Mouse (Mus musculus) R1 (cell line): Measurements from ENCODE around the gene Btrc.
"Not testable (repeated sequence)": the region's sequence is repeated elsewhere in the genome, so short reads cannot be mapped to it uniquely, and the experiment has no call there.

Experiments
- DNase-seq: peaks from one replicate; pipeline ENCODE4 v3.0.0-alpha.2; 2018; ENCODE audit warnings: low read depth, low spot score

Btrc gene

GRCm38 (mm10) chr19:45363384-45363926 lies at the start of gene Btrc:
Btrc (plus strand) TSS chr19:45363734.
- peak; percentile 100 for DNase-seq

- DNase-seq, result peak; percentile 82
Observed at GRCm38 (mm10) chr19:45317473-45317882, 46.1 kb upstream of the Btrc start.

- no peak for DNase-seq
Observed at GRCm38 (mm10) chr19:45321062-45321461, 42.5 kb upstream of the Btrc start.

GRCm38 (mm10) chr19:45329039-45329438 lies 34.5 kb upstream of the Btrc start:
- DNase-seq, result no peak

- no peak for DNase-seq
Observed at GRCm38 (mm10) chr19:45329748-45330298, 33.7 kb upstream of the Btrc start.

- no peak for DNase-seq
Observed at GRCm38 (mm10) chr19:45336718-45337117, 26.8 kb upstream of the Btrc start.

- DNase-seq, result no peak
Observed at GRCm38 (mm10) chr19:45338182-45338581, 25.4 kb upstream of the Btrc start.

GRCm38 (mm10) chr19:45343941-45344340 lies 19.6 kb upstream of the Btrc start:
- no peak for DNase-seq

GRCm38 (mm10) chr19:45348188-45348587 lies 15.3 kb upstream of the Btrc start:
- DNase-seq, result no peak

- peak; percentile 84 for DNase-seq
Observed at GRCm38 (mm10) chr19:45350456-45350855, 13.1 kb upstream of the Btrc start.

GRCm38 (mm10) chr19:45352706-45353105 lies 10.8 kb upstream of the Btrc start:
- peak; percentile 61 for DNase-seq

- DNase-seq, result no peak
Observed at GRCm38 (mm10) chr19:45355678-45356077, 7.9 kb upstream of the Btrc start.

GRCm38 (mm10) chr19:45356868-45357267 lies 6.7 kb upstream of the Btrc start:
- peak; percentile 80 for DNase-seq

GRCm38 (mm10) chr19:45360486-45360885 lies 3.0 kb upstream of the Btrc start:
- DNase-seq, result peak; percentile 30

GRCm38 (mm10) chr19:45363933-45364391 lies 428 bp downstream of the Btrc start:
- no peak for DNase-seq

GRCm38 (mm10) chr19:45366651-45367050 lies 3.1 kb downstream of the Btrc start:
- DNase-seq, result no peak

GRCm38 (mm10) chr19:45384815-45385214 lies 21.3 kb downstream of the Btrc start:
- not testable (repeated sequence) for DNase-seq

GRCm38 (mm10) chr19:45388551-45388950 lies 25.0 kb downstream of the Btrc start:
- no peak for DNase-seq

- DNase-seq, result no peak
Observed at GRCm38 (mm10) chr19:45394078-45394477, 30.5 kb downstream of the Btrc start.

- DNase-seq, result peak; percentile 57
Observed at GRCm38 (mm10) chr19:45411000-45411399, 47.5 kb downstream of the Btrc start.

GRCm38 (mm10) chr19:45412694-45413093 lies 49.2 kb downstream of the Btrc start:
- DNase-seq, result no peak

- DNase-seq, result no peak
Observed at GRCm38 (mm10) chr19:45413966-45414365, 50.4 kb downstream of the Btrc start.

- DNase-seq, result no peak
Observed at GRCm38 (mm10) chr19:45417601-45418000, 54.1 kb downstream of the Btrc start.

GRCm38 (mm10) chr19:45422276-45422675 lies 58.7 kb downstream of the Btrc start:
- DNase-seq, result no peak
